Comparison of ENCODE assay signal across 9 mouse cellular contexts in the genomic region with DNA sequence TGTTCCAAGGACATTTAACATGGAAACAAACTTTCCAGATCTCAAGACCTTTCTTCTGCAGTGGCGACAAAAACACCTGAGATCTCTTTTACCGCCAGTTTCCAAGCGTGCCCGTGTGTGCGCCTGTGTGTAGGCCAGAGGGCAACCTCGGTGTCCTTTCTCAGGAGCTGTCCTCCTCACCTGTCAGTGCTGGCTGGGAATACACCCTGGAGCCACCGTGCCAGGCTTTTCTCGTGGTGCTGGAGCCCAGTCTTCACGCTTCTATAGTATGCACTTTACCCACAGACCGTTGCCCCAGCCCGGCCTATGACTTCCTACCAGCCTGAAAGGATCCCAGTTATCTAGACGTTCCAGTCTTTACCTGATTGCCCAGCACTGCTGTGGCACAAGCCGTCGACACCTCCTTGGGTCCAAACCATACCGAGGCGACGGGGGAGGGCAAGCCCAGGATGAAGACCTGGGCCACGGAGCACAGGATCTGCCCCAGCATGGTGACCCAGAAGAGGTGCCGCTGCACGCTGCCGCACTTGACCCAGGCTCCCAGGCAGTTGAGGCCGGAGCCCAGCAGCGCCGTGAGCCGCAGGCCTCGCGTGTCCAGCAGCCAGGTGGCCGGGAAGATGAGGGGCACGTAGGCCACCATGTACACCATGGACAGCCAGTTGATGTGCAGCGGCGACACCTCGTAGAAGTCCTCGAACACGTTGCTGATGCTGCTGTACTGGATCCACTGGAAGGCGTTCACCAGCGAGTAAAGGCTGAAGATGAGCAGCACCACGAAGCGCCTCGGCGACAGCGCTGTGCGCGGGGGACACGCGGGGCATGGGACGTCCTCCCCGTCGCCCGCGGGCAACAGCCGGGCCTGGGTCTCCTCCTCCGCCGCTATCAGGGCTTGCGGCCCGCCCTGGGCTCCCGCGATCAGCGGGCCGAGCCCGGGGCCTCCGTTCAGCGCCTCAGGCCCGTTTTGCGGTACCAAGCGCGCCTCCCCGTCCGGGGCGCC. TPM values are rescaled to one million over a fixed set of nuclear protein-coding genes. Genes with fewer than 3 reads are reported as not detected.
DNase-seq lines count a peak whose midpoint lies in the region; ATAC-seq and TF ChIP-seq lines count a peak whose summit lies in the region.
"Had no signal": no experiment of that assay in that cellular context is flagged by ENCODE, and none has a peak within 500 bp of the region (broad histone marks: within the 10 kb centered on the region; RNA-seq: fewer than 3 reads in every experiment).

No protein-coding gene starts in this region.

- no peak for DNase-seq in frontal cortex, postnatal 25 days (ENCODE audit: low spot score in 2 of 2)
- DNase-seq in R1 (ENCODE audit: low read depth, low spot score), result peak; percentile 60
- peak; percentile 15 to 42 for DNase-seq in layer of hippocampus, adult 8-10 months (ENCODE audit: low spot score in 2 of 2)
- DNase-seq in lung, postnatal 0 days (ENCODE audit: low spot score), result peak; percentile 32

- H3K27ac ChIP-seq in embryonic facial prominence, embryonic 15.5 days (replicated peaks), result peak overlapping the region; percentile 86
- peak overlapping the region; percentile 89 for H3K27ac ChIP-seq in heart, embryonic 16.5 days (ENCODE audit: low read length)
- peak overlapping the region; percentile 83 for H3K27ac ChIP-seq in lung, postnatal 0 days (ENCODE audit: low read length)
- H3K27ac ChIP-seq in small intestine, adult 2 months (ENCODE audit: insufficient read depth, low read depth, low read length), result peak overlapping the region; percentile 12

- peak; percentile 35 for ATAC-seq in frontal cortex, adult (ENCODE audit: low TSS enrichment)
- peak; percentile 40; the same call in 1 of the 2 replicates for ATAC-seq in embryonic facial prominence, embryonic 15.5 days (ENCODE audit: insufficient number of reproducible peaks, low FRiP score, low TSS enrichment, low read depth)
- peak; percentile 23 for ATAC-seq in heart, embryonic 16.5 days (replicated peaks; ENCODE audit: extremely low read depth, insufficient read depth, low FRiP score)
- ATAC-seq in lung, postnatal 0 days, result peak; percentile 6

- H3K9ac ChIP-seq in embryonic facial prominence, embryonic 15.5 days, result peak overlapping the region; percentile 65
- H3K9ac ChIP-seq in heart, embryonic 16.5 days (ENCODE audit: low read length), result peak overlapping the region; percentile 95
- H3K9ac ChIP-seq in lung, postnatal 0 days (replicated peaks; ENCODE audit: low read depth), result peak overlapping the region; percentile 62

- H3K27me3 ChIP-seq in embryonic facial prominence, embryonic 15.5 days, result no peaks in the 10 kb centered on the region
- no peaks in the 10 kb centered on the region for H3K27me3 ChIP-seq in heart, embryonic 16.5 days (ENCODE audit: control insufficient read depth, insufficient read depth, low read length)
- no peaks in the 10 kb centered on the region for H3K27me3 ChIP-seq in lung, postnatal 0 days (replicated peaks; ENCODE audit: insufficient read depth, low read length)
- H3K27me3 ChIP-seq in small intestine, adult 2 months (ENCODE audit: control insufficient read depth, insufficient read depth, low read length), result no peaks in the 10 kb centered on the region

- no peak for TF ChIP-seq POLR2A in small intestine, adult 2 months (IDR thresholded peaks at IDR 0.05; ENCODE audit: low read depth, low read length)

- no peak for TF ChIP-seq EP300 in lung, postnatal 0 days (IDR thresholded peaks at IDR 0.05)

- 0 out of 2 replicates have a peak, but pooled peaks cover 6% of the 10 kb centered on the region for H3K36me3 ChIP-seq in embryonic facial prominence, embryonic 15.5 days
- peaks cover 6% of the 10 kb centered on the region for H3K36me3 ChIP-seq in heart, embryonic 16.5 days (ENCODE audit: control insufficient read depth, insufficient read depth)
- no peaks in the 10 kb centered on the region for H3K36me3 ChIP-seq in lung, postnatal 0 days (ENCODE audit: insufficient read depth, low read length)
- peaks cover 10% of the 10 kb centered on the region for H3K36me3 ChIP-seq in small intestine, adult 2 months (ENCODE audit: control insufficient read depth, insufficient read depth, low read length)

- H3K4me1 ChIP-seq in embryonic facial prominence, embryonic 15.5 days, result peaks cover 18% of the 10 kb centered on the region
- H3K4me1 ChIP-seq in heart, embryonic 16.5 days (ENCODE audit: control insufficient read depth, insufficient read depth, low read length), result peaks cover 13% of the 10 kb centered on the region
- H3K4me1 ChIP-seq in lung, postnatal 0 days (ENCODE audit: insufficient read depth, low read depth, low read length), result peaks cover 14% of the 10 kb centered on the region; the same call in 1 of the 2 replicates
- peaks cover 15% of the 10 kb centered on the region; the same call in 1 of the 2 replicates for H3K4me1 ChIP-seq in small intestine, adult 2 months (ENCODE audit: control insufficient read depth, insufficient read depth, insufficient read length, low read length)

- H3K4me3 ChIP-seq in embryonic facial prominence, embryonic 15.5 days (replicated peaks), result peak overlapping the region; percentile 67
- peak overlapping the region; percentile 85 for H3K4me3 ChIP-seq in heart, embryonic 16.5 days (ENCODE audit: low read length)
- H3K4me3 ChIP-seq in lung, postnatal 0 days (ENCODE audit: low read depth, low read length), result peak overlapping the region; percentile 71
- peak overlapping the region; percentile 94 for H3K4me3 ChIP-seq in small intestine, adult 2 months (ENCODE audit: low read depth, low read length)

- WGBS in embryonic facial prominence, embryonic 15.5 days, result 2% methylated on average over 69 of the region's 69 CpGs
- 1% methylated on average over 68 of the region's 69 CpGs for WGBS in heart, embryonic 16.5 days
- WGBS in lung, postnatal 0 days, result 3% methylated on average over 59 of the region's 69 CpGs
- 2% methylated on average over 69 of the region's 69 CpGs for WGBS in small intestine, adult 2 months

- peak overlapping the region; percentile 89 for H3K4me2 ChIP-seq in embryonic facial prominence, embryonic 15.5 days (replicated peaks)
- H3K4me2 ChIP-seq in heart, embryonic 16.5 days (ENCODE audit: low read depth, low read length), result peak overlapping the region; percentile 98
- peak overlapping the region; percentile 90 for H3K4me2 ChIP-seq in lung, postnatal 0 days (replicated peaks; ENCODE audit: low read depth, low read length)

- peak; percentile 11; the same call in 1 of the 2 replicates for TF ChIP-seq CTCF in lung, postnatal 0 days (IDR thresholded peaks at IDR 0.05)
- TF ChIP-seq CTCF in small intestine, adult 2 months (IDR thresholded peaks at IDR 0.05; ENCODE audit: extremely low read depth, insufficient read length, insufficient replicate concordance, low read depth, low read length), result no peak

- H3K9me3 ChIP-seq in embryonic facial prominence, embryonic 15.5 days (replicated peaks), result no peaks in the 10 kb centered on the region
- no peaks in the 10 kb centered on the region for H3K9me3 ChIP-seq in heart, embryonic 16.5 days (replicated peaks; ENCODE audit: control insufficient read depth, low read length)
- no peaks in the 10 kb centered on the region for H3K9me3 ChIP-seq in lung, postnatal 0 days (ENCODE audit: low read length)

RNA-seq across cellular contexts. Expression of a gene that starts 0.6 kb away (rescaled TPM):
- polyA plus RNA-seq in embryonic facial prominence, embryonic 15.5 days (2015; fragmentation: Nextera tagmentation; extraction: Ambion mirVana), result 5.7 and 5.9 TPM in 2 replicates
- polyA plus RNA-seq in heart, embryonic 16.5 days (2015; fragmentation: Nextera tagmentation; extraction: Ambion mirVana), result 3.3 TPM in 2 replicates
- total RNA-seq in layer of hippocampus, adult 8-10 months (2022), result 10 to 100 TPM; 16.8 to 20.0 (median 18.8) TPM
- 7.8 and 7.9 TPM in 2 replicates for polyA plus RNA-seq in lung, postnatal 0 days (2015; fragmentation: Nextera tagmentation; extraction: Ambion mirVana)
- 37.3 and 86.3 TPM in 2 replicates for polyA plus RNA-seq in small intestine, adult 2 months (2012; rRNA removed)

RNA-seq across cellular contexts. Expression of a gene that starts 11.1 kb away (rescaled TPM):
- not detected in 2 replicates for polyA plus RNA-seq in embryonic facial prominence, embryonic 15.5 days (2015; fragmentation: Nextera tagmentation; extraction: Ambion mirVana)
- polyA plus RNA-seq in heart, embryonic 16.5 days (2015; fragmentation: Nextera tagmentation; extraction: Ambion mirVana), result not detected in 2 replicates
- not detected for total RNA-seq in layer of hippocampus, adult 8-10 months (2022)
- polyA plus RNA-seq in lung, postnatal 0 days (2015; fragmentation: Nextera tagmentation; extraction: Ambion mirVana), result not detected in 2 replicates
- polyA plus RNA-seq in small intestine, adult 2 months (2012; rRNA removed), result not detected in 2 replicates
- total RNA-seq: layer of hippocampus, adult 18-20 months had no signal

RNA-seq across cellular contexts. Expression of a gene that starts 37.4 kb away (rescaled TPM):
- 13.8 and 14.7 TPM in 2 replicates for polyA plus RNA-seq in embryonic facial prominence, embryonic 15.5 days (2015; fragmentation: Nextera tagmentation; extraction: Ambion mirVana)
- polyA plus RNA-seq in heart, embryonic 16.5 days (2015; fragmentation: Nextera tagmentation; extraction: Ambion mirVana), result 17.9 and 20.3 TPM in 2 replicates
- 10 to 100 TPM; 33.7 to 56.3 (median 49.8) TPM for total RNA-seq in layer of hippocampus, adult 8-10 months (2022)
- 10.5 and 11.9 TPM in 2 replicates for polyA plus RNA-seq in lung, postnatal 0 days (2015; fragmentation: Nextera tagmentation; extraction: Ambion mirVana)
- polyA plus RNA-seq in small intestine, adult 2 months (2012; rRNA removed), result 0.65 and 2.0 TPM in 2 replicates

RNA-seq across cellular contexts. Expression of a gene that starts 37.5 kb away (rescaled TPM):
- polyA plus RNA-seq in embryonic facial prominence, embryonic 15.5 days (2015; fragmentation: Nextera tagmentation; extraction: Ambion mirVana), result 17.6 and 18.2 TPM in 2 replicates
- 12.0 and 15.4 TPM in 2 replicates for polyA plus RNA-seq in heart, embryonic 16.5 days (2015; fragmentation: Nextera tagmentation; extraction: Ambion mirVana)
- total RNA-seq in layer of hippocampus, adult 8-10 months (2022), result 1 to 10 TPM in 2 of 4 experiments, under 1 TPM in 2; 0.29 to 1.5 (median 0.89) TPM
- polyA plus RNA-seq in lung, postnatal 0 days (2015; fragmentation: Nextera tagmentation; extraction: Ambion mirVana), result 1.5 and 1.8 TPM in 2 replicates
- polyA plus RNA-seq in small intestine, adult 2 months (2012; rRNA removed), result 1.4 and 1.6 TPM in 2 replicates

RNA-seq across cellular contexts. Expression of a gene that starts 46.2 kb away (rescaled TPM):
- 45.3 and 49.0 TPM in 2 replicates for polyA plus RNA-seq in embryonic facial prominence, embryonic 15.5 days (2015; fragmentation: Nextera tagmentation; extraction: Ambion mirVana)
- 48.3 and 50.6 TPM in 2 replicates for polyA plus RNA-seq in heart, embryonic 16.5 days (2015; fragmentation: Nextera tagmentation; extraction: Ambion mirVana)
- 1 to 10 TPM; 1.2 to 2.7 (median 1.7) TPM for total RNA-seq in layer of hippocampus, adult 8-10 months (2022)
- 4.2 and 4.3 TPM in 2 replicates for polyA plus RNA-seq in lung, postnatal 0 days (2015; fragmentation: Nextera tagmentation; extraction: Ambion mirVana)
- polyA plus RNA-seq in small intestine, adult 2 months (2012; rRNA removed), result 0.76 and 0.79 TPM in 2 replicates

Comparison
In these comparisons a context has a peak if more than half of its experiments do, and no peak if none do; other contexts are left out.
1. DNase-seq: peak in R1 (single experiment), layer of hippocampus, adult 8-10 months (2 of 2) and lung, postnatal 0 days (single experiment); none in frontal cortex, postnatal 25 days (0 of 2).
2. H3K27ac ChIP-seq: peak in every context shown above with its lines; median percentile 89 in heart, embryonic 16.5 days; 86 in embryonic facial prominence, embryonic 15.5 days; 83 in lung, postnatal 0 days; 12 in small intestine, adult 2 months.
3. Peak in every context shown above with its lines, with median percentiles within 50 percentile points of each other: ATAC-seq, H3K4me2 ChIP-seq, H3K4me3 ChIP-seq and H3K9ac ChIP-seq.